Mouse (Mus musculus) kidney, embryonic 15.5 days (tissue): ENCODE results near the gene Gdf15. TPM values are rescaled to one million over a fixed set of nuclear protein-coding genes. Genes with fewer than 3 reads are reported as not detected.

Experiments
- ATAC-seq: fragments of 200-750 bp; cut with Nextera tagmentation; replicated peaks from 2 replicates; pipeline ENCODE4 v1.8.0; 2017; ENCODE audit warnings: moderate TSS enrichment; ENCODE audit not compliant: low FRiP score
- H3K27ac ChIP-seq: fragments of 300-500 bp; sonication (generic); 2 replicates; pipeline ENCODE4 v1.5.1; 2015; ENCODE audit warnings: mild to moderate bottlenecking, inconsistent platforms
- H3K27me3 ChIP-seq: fragments of 300-500 bp; sonication (generic); 2 replicates; pipeline ENCODE4 v1.6.1; 2015; ENCODE audit warnings: inconsistent platforms
- H3K36me3 ChIP-seq: fragments of 300-500 bp; sonication (generic); 2 replicates; pipeline ENCODE4 v1.6.1; 2015; ENCODE audit warnings: inconsistent platforms
- H3K4me1 ChIP-seq: fragments of 300-500 bp; sonication (generic); 2 replicates; pipeline ENCODE4 v1.6.1; 2015; ENCODE audit warnings: inconsistent platforms
- H3K4me2 ChIP-seq: fragments of 300-500 bp; sonication (generic); 2 replicates; pipeline ENCODE4 v1.6.1; 2015; ENCODE audit warnings: moderate library complexity, mild to moderate bottlenecking, inconsistent platforms
- H3K4me3 ChIP-seq: fragments of 300-500 bp; sonication (generic); replicated peaks from 2 replicates; pipeline ENCODE4 v1.5.1; 2015; ENCODE audit warnings: mild to moderate bottlenecking, inconsistent platforms
- H3K9ac ChIP-seq: fragments of 300-500 bp; sonication (generic); 2 replicates; pipeline ENCODE4 v1.6.1; 2015; ENCODE audit warnings: mild to moderate bottlenecking, inconsistent platforms
- H3K9me3 ChIP-seq: fragments of 300-500 bp; sonication (generic); replicated peaks from 2 replicates; pipeline ENCODE4 v1.6.1; 2016; ENCODE audit warnings: inconsistent platforms
- WGBS: fragments of 180-500 bp; shearing (Covaris S2); methylation state at CpG from one replicate; pipeline ENCODE4 v1.1.7; 2015; ENCODE audit warnings: mixed read lengths; 5-methylcytosine and 5-hydroxymethylcytosine counted together
- polyA plus RNA-seq: library from polyadenylated mRNA; unstranded; fragments of >200 nt; fragmentation: Nextera tagmentation; extraction: Ambion mirVana; gene quantifications from 2 replicates; pipeline ENCODE4 v1.2.1, GENCODE M21; 2015

Gdf15 gene
- polyA plus RNA-seq, 1 experiment from 2014 or later: 0.77 TPM

DNA sequence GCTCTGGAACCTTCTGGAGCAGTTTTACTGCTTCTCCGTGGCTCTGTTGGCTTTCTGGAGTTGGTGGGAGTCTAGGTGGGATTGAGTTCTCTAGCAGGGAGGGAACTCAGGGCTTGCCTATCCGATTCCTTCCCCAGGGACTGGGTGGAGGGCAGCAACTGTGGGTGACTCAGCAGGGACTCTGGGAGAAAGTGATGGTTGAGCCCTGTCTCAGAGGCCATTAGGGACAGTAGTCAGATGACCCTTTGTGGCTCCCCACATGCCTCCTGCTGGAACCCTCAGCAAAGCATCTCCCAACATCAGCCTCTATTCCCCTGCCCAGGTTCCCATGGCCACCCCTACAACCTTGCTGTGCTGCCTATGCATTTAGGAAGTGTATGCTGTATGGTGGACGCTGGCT lies 10.8 kb upstream of the Gdf15 start:
- Histone ChIP-seq H3K36me3 (no peaks in the 10 kb centered on the region), H3K4me1 (peaks cover 38% of the 10 kb centered on the region), H3K27ac (no peak overlapping the region), H3K27me3 (no peaks in the 10 kb centered on the region), H3K9me3 (no peaks in the 10 kb centered on the region), H3K4me2 (no peak overlapping the region), H3K4me3 (no peak overlapping the region), H3K9ac (no peak overlapping the region)
- ATAC-seq: no peak
- WGBS: 68% methylated on average over 3 of the region's 3 CpGs

DNA sequence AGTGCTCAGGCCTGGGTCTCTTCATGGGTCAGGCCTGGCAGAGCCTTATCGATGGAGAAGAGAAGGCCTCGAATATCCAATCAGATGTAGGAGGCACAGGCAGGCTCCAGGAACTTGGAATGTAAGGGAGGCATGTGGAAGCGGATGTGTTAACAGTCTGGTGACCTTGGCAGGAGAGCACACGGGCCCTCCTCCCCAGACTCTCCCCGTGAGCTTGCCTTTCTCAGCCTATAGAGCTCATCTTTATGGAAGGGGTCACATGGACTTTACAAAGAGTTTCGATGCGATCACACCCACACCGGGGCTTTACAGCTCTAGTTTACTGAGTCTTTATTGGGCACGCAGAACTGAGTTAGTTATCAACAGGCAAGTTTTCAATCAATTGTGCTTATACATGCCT lies 6.5 kb upstream of the Gdf15 start:
- H3K27me3 ChIP-seq: no peaks in the 10 kb centered on the region
- H3K9me3 ChIP-seq: no peaks in the 10 kb centered on the region
- no peak overlapping the region for H3K27ac ChIP-seq
- no peaks in the 10 kb centered on the region for H3K36me3 ChIP-seq
- WGBS: 68% methylated on average over 9 of the region's 9 CpGs
- ATAC-seq: no peak
- no peak overlapping the region for H3K9ac ChIP-seq
- H3K4me2 ChIP-seq: no peak overlapping the region
- no peak overlapping the region for H3K4me3 ChIP-seq
- peaks cover 47% of the 10 kb centered on the region for H3K4me1 ChIP-seq

DNA sequence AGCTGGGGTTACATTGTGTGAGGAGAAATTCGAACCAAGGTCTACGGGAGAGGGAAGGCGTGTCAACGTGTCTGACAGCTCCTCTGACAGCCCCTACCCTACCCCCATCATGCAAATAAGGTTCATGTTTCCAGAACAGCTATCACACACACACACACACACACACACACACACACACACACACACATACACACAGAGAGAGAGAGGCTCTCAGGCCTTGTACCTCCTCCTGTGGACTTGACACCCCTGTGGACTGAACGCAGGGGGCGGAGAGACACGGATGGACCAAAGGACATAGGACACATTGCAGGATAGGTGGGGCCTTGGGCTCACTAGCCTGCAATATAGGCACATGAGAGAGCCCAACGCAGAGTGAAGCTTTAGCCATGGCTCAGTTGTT lies 4.6 kb upstream of the Gdf15 start:
- H3K36me3 ChIP-seq: no peaks in the 10 kb centered on the region
- H3K4me3 ChIP-seq: no peak overlapping the region
- no peak overlapping the region for H3K9ac ChIP-seq
- peaks cover 64% of the 10 kb centered on the region for H3K4me1 ChIP-seq
- H3K27ac ChIP-seq: peak overlapping the region; percentile 41; the same call in 1 of the 2 replicates
- no peaks in the 10 kb centered on the region for H3K9me3 ChIP-seq
- no peak overlapping the region for H3K4me2 ChIP-seq
- ATAC-seq: no peak
- WGBS: 42% methylated on average over 8 of the region's 8 CpGs
- no peaks in the 10 kb centered on the region for H3K27me3 ChIP-seq

DNA sequence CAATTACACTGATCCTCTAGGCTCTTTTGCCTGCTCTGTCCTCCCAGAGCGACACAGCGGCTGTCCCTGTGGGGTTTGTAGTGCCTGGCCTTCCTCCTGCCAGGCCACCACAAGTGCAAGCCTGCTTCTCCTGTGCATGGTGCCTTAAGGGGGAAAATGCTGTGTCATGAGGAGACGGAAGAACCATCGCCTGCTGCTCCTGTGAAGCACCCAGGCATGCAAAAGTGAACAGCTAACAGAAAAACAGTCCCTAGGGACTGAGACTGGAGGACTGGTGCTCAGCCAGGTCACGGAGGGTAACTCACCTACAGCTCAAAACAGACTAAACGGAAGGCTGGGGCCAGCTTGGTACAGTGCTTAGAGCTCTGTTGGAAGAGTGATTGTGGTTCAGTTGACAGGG lies 3.3 kb upstream of the Gdf15 start:
- H3K9ac ChIP-seq: no peak overlapping the region
- H3K36me3 ChIP-seq: no peaks in the 10 kb centered on the region
- H3K27ac ChIP-seq: peak overlapping the region; percentile 82

DNA sequence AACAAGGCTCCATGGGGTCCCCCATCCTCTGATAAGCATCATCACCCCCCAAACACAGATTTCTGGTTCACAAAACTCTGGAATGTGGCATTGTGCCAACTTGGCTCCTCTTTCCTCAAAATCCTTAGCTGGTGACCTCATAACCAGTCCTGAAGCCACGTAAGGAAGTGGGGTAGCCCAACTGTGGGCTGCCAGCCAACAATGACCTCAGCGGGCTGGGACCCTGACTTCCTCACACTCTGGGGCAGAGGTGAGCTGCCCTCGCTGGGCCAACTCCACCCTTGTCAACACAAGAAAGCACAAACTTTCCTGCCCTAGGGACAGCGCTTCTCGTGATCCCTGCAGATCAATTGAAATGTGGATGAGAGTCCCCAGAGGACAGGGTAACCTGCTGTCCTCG lies 1.8 kb upstream of the Gdf15 start:
- Histone ChIP-seq H3K27ac (peak overlapping the region; percentile 82), H3K36me3 (no peaks in the 10 kb centered on the region), H3K4me2 (no peak overlapping the region), H3K4me1 (peaks cover 90% of the 10 kb centered on the region), H3K4me3 (no peak overlapping the region), H3K27me3 (no peaks in the 10 kb centered on the region), H3K9ac (no peak overlapping the region), H3K9me3 (no peaks in the 10 kb centered on the region)
- no peak for ATAC-seq
- WGBS: 49% methylated on average over 6 of the region's 6 CpGs

More for the DNA sequence above, 3.3 kb upstream of the Gdf15 start:
- Histone ChIP-seq H3K4me1 (peaks cover 77% of the 10 kb centered on the region), H3K27me3 (no peaks in the 10 kb centered on the region), H3K9me3 (no peaks in the 10 kb centered on the region), H3K4me2 (no peak overlapping the region), H3K4me3 (no peak overlapping the region)
- ATAC-seq: no peak
- WGBS: 61% methylated on average over 6 of the region's 6 CpGs

DNA sequence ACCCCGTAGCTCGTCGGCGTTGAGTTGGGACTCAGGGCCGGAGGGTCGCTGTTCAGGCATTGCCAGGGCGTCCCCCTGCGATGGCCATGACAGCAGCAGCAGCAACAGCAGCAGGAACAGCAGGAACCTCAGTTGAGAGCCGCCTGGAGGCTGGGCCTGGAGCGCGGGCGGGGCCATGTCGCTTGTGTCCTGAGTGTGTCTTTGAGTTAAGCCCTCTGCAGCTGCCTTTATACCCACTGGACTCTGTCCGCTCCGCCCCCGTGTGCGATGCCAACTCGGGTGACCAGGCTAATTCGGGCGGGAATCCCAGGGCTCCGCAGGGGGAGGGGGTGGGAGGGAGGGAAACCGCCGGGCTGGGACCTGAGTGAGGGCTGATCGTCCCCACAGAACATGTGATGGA lies 820 bp downstream of the Gdf15 start:
- Histone ChIP-seq H3K9ac (no peak overlapping the region), H3K36me3 (no peaks in the 10 kb centered on the region), H3K9me3 (no peaks in the 10 kb centered on the region), H3K4me3 (peak overlapping the region; percentile 58; the same call in 1 of the 2 replicates), H3K27ac (no peak overlapping the region; the same call in 1 of the 2 replicates), H3K4me2 (peak overlapping the region; percentile 81), H3K27me3 (no peaks in the 10 kb centered on the region), H3K4me1 (peaks cover 69% of the 10 kb centered on the region)
- no peak for ATAC-seq
- 24% methylated on average over 24 of the region's 24 CpGs for WGBS

DNA sequence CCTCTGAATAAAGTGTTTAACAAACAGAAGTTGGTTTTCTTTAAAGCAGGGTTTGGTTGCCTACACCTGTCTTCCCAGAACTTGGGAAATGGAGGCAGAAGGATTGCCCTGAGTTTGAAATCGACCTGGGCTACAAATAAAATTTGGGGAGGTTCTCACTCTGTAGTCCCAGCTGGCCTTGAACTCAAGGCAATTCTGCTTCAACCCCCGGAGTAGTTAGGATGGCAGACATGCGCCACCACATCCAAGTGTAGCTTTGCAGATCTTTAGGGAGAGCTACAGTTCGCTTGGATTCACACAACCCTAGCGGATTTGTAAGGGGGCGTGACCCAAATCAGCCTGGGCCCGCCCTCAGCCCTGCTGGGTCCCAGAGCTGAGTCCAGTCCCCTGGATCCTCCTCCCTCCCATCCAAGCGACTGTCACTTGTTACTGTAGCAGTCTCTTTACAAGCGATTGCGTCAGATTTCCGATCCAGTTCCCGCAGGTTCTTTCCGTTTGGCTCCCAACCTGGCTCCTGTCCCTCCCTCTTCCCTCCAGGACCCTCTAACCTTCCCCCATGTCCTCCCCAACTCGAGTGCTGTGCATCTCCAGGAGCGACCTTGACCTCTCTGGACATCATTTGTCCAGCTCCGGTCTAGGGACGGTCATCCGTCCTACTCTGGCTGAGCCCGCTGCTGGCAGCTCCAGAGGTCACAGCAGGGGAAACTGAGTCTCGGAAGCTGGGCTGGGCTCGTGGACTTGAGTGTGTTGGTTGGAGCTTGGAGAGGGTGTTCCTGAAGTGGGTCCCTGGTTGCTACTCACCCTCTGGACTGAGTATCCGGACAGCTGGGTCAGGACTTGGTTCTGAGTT lies 1.5 kb downstream of the Gdf15 start:
- Histone ChIP-seq H3K9me3 (no peaks in the 10 kb centered on the region), H3K9ac (no peak overlapping the region), H3K4me2 (peak overlapping the region; percentile 81), H3K27ac (peak overlapping the region; percentile 77), H3K4me1 (peaks cover 64% of the 10 kb centered on the region), H3K36me3 (no peaks in the 10 kb centered on the region), H3K27me3 (no peaks in the 10 kb centered on the region), H3K4me3 (peak overlapping the region; percentile 58; the same call in 1 of the 2 replicates)
- peak; percentile 59 for ATAC-seq
- WGBS: 12% methylated on average over 22 of the region's 22 CpGs

DNA sequence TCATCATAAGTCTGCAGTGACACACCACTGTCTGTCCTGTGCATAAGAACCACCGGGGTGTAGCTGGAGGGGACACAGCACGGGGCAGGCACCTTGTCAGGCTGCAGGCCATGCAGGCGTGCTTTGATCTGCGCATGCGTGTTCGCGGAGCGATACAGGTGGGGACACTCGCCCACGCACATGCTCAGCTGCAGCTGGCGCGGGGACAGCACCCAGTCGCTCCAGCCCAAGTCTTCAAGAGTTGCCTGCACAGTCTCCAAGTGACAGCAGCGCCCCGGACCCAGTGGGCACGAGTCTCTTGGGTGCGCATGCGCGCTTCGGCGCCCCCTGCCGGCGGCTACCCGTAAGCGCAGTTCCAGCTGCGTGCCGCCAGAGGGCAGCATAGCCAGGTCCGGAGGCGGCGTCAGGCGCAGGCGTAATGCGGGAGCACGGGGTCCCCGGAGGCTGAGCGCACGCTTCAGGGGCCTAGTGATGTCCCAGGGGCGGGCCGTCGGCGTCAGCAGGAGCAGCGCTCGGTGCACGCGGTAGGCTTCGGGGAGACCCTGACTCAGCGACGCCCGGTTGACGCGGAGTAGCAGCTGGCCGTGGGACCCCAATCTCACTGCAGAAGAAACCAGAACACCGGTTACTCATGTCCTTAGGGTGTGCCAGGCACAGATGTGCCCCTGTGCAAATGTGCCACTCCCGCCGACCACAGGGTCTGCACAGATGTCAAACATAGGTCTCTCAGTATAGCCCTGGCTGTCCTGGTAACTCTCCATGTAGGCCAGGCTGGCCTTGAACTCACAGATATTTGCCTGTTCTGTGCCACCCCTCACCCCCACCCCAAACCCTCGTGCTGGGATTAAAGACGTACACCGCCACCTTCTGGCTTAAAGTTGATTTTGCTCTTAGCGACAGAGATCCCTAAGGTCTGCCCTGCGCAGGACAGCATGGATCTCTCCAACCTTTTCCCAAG lies 2.4 kb downstream of the Gdf15 start:
- Histone ChIP-seq H3K4me2 (peak overlapping the region; percentile 81), H3K4me1 (peaks cover 60% of the 10 kb centered on the region), H3K4me3 (peak overlapping the region; percentile 58), H3K36me3 (no peaks in the 10 kb centered on the region), H3K9me3 (no peaks in the 10 kb centered on the region), H3K27me3 (no peaks in the 10 kb centered on the region), H3K27ac (peak overlapping the region; percentile 77), H3K9ac (peak overlapping the region; percentile 50)
- WGBS: 1% methylated on average over 60 of the region's 60 CpGs
- ATAC-seq: peak; percentile 88

DNA sequence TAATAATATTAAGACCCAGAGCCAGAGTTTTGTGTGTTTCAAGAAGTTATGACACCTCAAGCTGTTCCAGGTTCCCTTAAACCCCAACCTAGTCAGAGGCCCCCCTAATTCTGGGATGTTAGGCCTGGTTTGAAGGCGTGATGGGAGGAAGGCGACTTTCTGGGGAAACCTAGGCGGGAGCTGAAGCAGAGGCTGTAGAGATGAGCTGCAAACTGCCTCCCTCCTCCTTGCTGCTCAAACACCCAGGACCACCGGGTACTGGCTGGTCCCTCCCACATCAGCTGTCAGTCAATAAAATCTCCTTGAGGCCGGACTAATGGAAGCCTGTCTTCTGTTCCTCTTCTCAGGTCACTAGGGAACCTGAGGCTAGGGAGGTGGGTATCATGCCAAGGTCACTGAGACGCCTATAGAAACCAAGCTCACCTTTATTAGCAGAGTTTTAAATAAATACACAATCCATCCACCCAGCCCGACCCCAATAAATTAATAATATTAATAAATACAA lies 3.2 kb downstream of the Gdf15 start:
- Histone ChIP-seq H3K27ac (peak overlapping the region; percentile 77), H3K36me3 (no peaks in the 10 kb centered on the region), H3K4me2 (peak overlapping the region; percentile 81), H3K4me1 (peaks cover 53% of the 10 kb centered on the region), H3K9me3 (no peaks in the 10 kb centered on the region), H3K27me3 (no peaks in the 10 kb centered on the region), H3K4me3 (peak overlapping the region; percentile 58), H3K9ac (peak overlapping the region; percentile 50)
- 61% methylated on average over 7 of the region's 7 CpGs for WGBS
- ATAC-seq: no peak

DNA sequence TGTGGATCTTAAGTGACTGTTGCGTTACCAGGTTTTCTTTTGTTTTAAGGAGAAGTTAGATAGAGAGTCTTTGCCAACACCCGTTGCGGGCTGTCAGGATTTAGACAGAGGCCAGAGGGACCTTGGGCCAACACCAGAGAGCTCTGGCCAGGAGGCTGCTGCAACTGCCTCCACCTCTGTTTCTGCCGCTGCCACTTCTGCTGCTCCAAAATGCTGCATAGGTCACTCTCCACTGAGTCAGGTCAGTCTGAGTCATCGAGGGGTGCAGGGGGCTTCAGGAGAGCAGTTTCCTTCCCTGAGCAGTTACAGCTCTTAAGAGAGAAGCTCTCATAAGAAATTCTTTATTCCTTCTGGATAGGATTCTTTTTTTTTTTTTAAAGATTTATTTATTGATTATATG lies 5.2 kb downstream of the Gdf15 start:
- WGBS: 89% methylated on average over 5 of the region's 5 CpGs
- Histone ChIP-seq H3K9ac (no peak overlapping the region), H3K9me3 (no peaks in the 10 kb centered on the region), H3K4me3 (no peak overlapping the region), H3K4me1 (peaks cover 35% of the 10 kb centered on the region), H3K4me2 (no peak overlapping the region), H3K27me3 (peaks cover 7% of the 10 kb centered on the region), H3K36me3 (no peaks in the 10 kb centered on the region), H3K27ac (no peak overlapping the region)
- no peak for ATAC-seq

DNA sequence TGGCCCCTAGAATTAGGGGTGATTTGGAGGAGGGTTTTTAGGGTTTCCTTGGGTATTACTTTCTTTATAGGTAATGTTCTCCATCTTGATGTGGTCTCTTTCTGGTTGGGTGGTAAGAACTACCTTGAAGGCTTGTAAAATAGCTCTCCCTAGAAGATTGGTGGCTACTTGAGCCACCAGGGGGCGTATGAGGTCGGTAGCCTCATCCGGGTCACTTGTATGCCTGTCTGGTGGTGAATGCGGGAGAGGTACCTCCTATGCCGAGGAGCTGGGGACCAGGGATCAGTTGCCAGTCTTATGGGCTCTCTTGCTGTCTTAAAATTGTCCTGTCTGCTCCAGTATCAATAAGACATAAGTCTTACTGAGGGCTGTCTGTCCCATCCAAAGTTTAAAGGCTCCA lies 7.2 kb downstream of the Gdf15 start:
- Histone ChIP-seq H3K36me3 (no peaks in the 10 kb centered on the region), H3K9me3 (no peaks in the 10 kb centered on the region), H3K4me2 (peak overlapping the region; percentile 32), H3K9ac (0 out of 2 replicates have a peak overlapping the region, but pooled peaks have one; percentile 15), H3K4me1 (peaks cover 16% of the 10 kb centered on the region), H3K4me3 (no peak overlapping the region), H3K27me3 (peaks cover 18% of the 10 kb centered on the region), H3K27ac (peak overlapping the region; percentile 4; the same call in 1 of the 2 replicates)
- WGBS: 11% methylated on average over 5 of the region's 5 CpGs
- ATAC-seq: no peak

DNA sequence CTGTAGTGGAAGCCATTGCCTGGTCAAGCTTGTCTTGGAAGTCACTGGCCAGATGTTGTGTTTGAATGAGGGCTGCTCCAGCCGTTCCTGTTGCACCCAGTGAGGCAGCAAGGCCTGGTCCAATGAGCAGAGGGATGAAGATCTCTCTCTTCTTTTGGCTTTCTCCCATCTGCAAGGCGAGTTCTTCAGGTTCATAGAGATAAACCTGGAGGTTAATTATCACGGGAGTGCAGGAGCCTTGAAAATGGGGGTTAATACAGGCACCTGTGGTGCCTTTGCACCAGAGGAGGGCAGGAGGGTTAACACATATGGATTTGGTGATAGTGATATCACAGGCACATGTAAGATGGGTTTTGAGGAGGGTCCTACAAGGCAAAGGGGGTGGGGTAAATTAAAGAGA lies 10.0 kb downstream of the Gdf15 start:
- Histone ChIP-seq H3K4me2 (no peak overlapping the region), H3K36me3 (no peaks in the 10 kb centered on the region), H3K27ac (no peak overlapping the region), H3K4me3 (no peak overlapping the region), H3K9me3 (no peaks in the 10 kb centered on the region), H3K9ac (no peak overlapping the region), H3K27me3 (peaks cover 18% of the 10 kb centered on the region), H3K4me1 (peaks cover 20% of the 10 kb centered on the region)
- ATAC-seq: no peak
- 52% methylated on average over 3 of the region's 3 CpGs for WGBS
